Comparison of ENCODE assay signal across 19 mouse cellular contexts in genomic region chr2:26593211-26594021, GRCm38 (mm10). TPM values are rescaled to one million over a fixed set of nuclear protein-coding genes. Genes with fewer than 3 reads are reported as not detected.
A peak's percentile ranks its signal among the peaks of the same experiment; 100 is the strongest.
DNase-seq lines count a peak whose midpoint lies in the region; ATAC-seq and TF ChIP-seq lines count a peak whose summit lies in the region.
"Had no signal": no experiment of that assay in that cellular context is flagged by ENCODE, and none has a peak within 500 bp of the region (broad histone marks: within the 10 kb centered on the region; RNA-seq: fewer than 3 reads in every experiment).

No protein-coding gene starts in this region.

- DNase-seq in heart, postnatal 14 days: no peak
- DNase-seq in kidney, adult 11 months: no peak
- DNase-seq in MN1 (ENCODE audit: low spot score): peak; percentile 82
- DNase-seq in liver, postnatal 0 days: no peak
- no peak for DNase-seq in spleen, adult 12 weeks (ENCODE audit: low spot score)
- DNase-seq: cerebellum, adult 9-11 months; forebrain, postnatal 0 days; right cerebral cortex, postnatal 25 days had no signal

- no peak overlapping the region for H3K4me3 ChIP-seq in heart, embryonic 16.5 days (ENCODE audit: low read length)
- no peak overlapping the region for H3K4me3 ChIP-seq in kidney, embryonic 15.5 days (replicated peaks)
- no peak overlapping the region for H3K4me3 ChIP-seq in liver, postnatal 0 days (ENCODE audit: low read depth, low read length)
- H3K4me3 ChIP-seq: midbrain, embryonic 13.5 days had no signal

- TF ChIP-seq CTCF in liver, postnatal 0 days (IDR thresholded peaks at IDR 0.05; ENCODE audit: low read depth): no peak

- no peak overlapping the region; the same call in 1 of the 2 replicates for H3K27ac ChIP-seq in heart, embryonic 16.5 days (ENCODE audit: low read length)
- peak overlapping the region; percentile 13; the same call in 1 of the 2 replicates for H3K27ac ChIP-seq in kidney, embryonic 15.5 days
- no peak overlapping the region for H3K27ac ChIP-seq in liver, postnatal 0 days (ENCODE audit: low read depth)
- H3K27ac ChIP-seq: hindbrain, embryonic 14.5 days; midbrain, embryonic 13.5 days had no signal

- intact Hi-C loops in heart, postnatal 14 days (cut with DNase I): no loop called here

- 67% methylated on average over 9 of the region's 9 CpGs for WGBS in heart, embryonic 16.5 days
- 54% methylated on average over 9 of the region's 9 CpGs for WGBS in kidney, embryonic 15.5 days
- 58% methylated on average over 9 of the region's 9 CpGs for WGBS in liver, postnatal 0 days (ENCODE audit: insufficient replicate concordance)

- no peak overlapping the region for H3K9ac ChIP-seq in heart, embryonic 16.5 days (ENCODE audit: low read length)
- no peak overlapping the region for H3K9ac ChIP-seq in kidney, embryonic 15.5 days
- no peak overlapping the region for H3K9ac ChIP-seq in liver, postnatal 0 days (replicated peaks)
- H3K9ac ChIP-seq: forebrain, postnatal 0 days; hindbrain, embryonic 14.5 days; midbrain, embryonic 13.5 days had no signal

- peaks cover 8% of the 10 kb centered on the region for H3K4me1 ChIP-seq in heart, embryonic 16.5 days (ENCODE audit: control insufficient read depth, insufficient read depth, low read length)
- peaks cover 34% of the 10 kb centered on the region for H3K4me1 ChIP-seq in kidney, embryonic 15.5 days
- peaks cover 32% of the 10 kb centered on the region for H3K4me1 ChIP-seq in liver, postnatal 0 days (ENCODE audit: insufficient read depth)
- H3K4me1 ChIP-seq: midbrain, embryonic 13.5 days had no signal

- TF ChIP-seq EP300 in liver, postnatal 0 days (IDR thresholded peaks at IDR 0.05; ENCODE audit: low read depth): no peak

- H3K36me3 ChIP-seq in heart, embryonic 16.5 days (ENCODE audit: control insufficient read depth, insufficient read depth): peaks cover 16% of the 10 kb centered on the region
- peaks cover 53% of the 10 kb centered on the region for H3K36me3 ChIP-seq in kidney, embryonic 15.5 days
- H3K36me3 ChIP-seq in liver, postnatal 0 days (replicated peaks; ENCODE audit: insufficient read depth, low read length): peaks cover 34% of the 10 kb centered on the region
- H3K36me3 ChIP-seq: midbrain, embryonic 13.5 days had no signal

- peak; percentile 1; the same call in 1 of the 2 replicates for ATAC-seq in heart, embryonic 16.5 days (replicated peaks; ENCODE audit: extremely low read depth, insufficient read depth, low FRiP score)
- ATAC-seq in kidney, embryonic 15.5 days (replicated peaks; ENCODE audit: low FRiP score): peak; percentile 3; the same call in 1 of the 2 replicates
- 0 out of 2 replicates have a peak, but pooled peaks have one; percentile 1 for ATAC-seq in liver, postnatal 0 days
- no peak for ATAC-seq in erythroblast, adult 5-6 weeks (replicated peaks; ENCODE audit: low FRiP score, poor library complexity, severe bottlenecking)
- ATAC-seq: forebrain, postnatal 0 days; midbrain, embryonic 13.5 days had no signal

- no peaks in the 10 kb centered on the region for H3K9me3 ChIP-seq in heart, embryonic 16.5 days (replicated peaks; ENCODE audit: control insufficient read depth, low read length)
- H3K9me3 ChIP-seq in kidney, embryonic 15.5 days (replicated peaks): no peaks in the 10 kb centered on the region
- no peaks in the 10 kb centered on the region for H3K9me3 ChIP-seq in liver, postnatal 0 days (ENCODE audit: low read length)
- H3K9me3 ChIP-seq: midbrain, embryonic 13.5 days had no signal

- no peaks in the 10 kb centered on the region for H3K27me3 ChIP-seq in heart, embryonic 16.5 days (ENCODE audit: control insufficient read depth, insufficient read depth, low read length)
- H3K27me3 ChIP-seq in kidney, embryonic 15.5 days: no peaks in the 10 kb centered on the region
- H3K27me3 ChIP-seq in liver, postnatal 0 days (ENCODE audit: insufficient read depth, low read length): no peaks in the 10 kb centered on the region
- H3K27me3 ChIP-seq: midbrain, embryonic 13.5 days had no signal

- H3K4me2 ChIP-seq in heart, embryonic 16.5 days (ENCODE audit: low read depth, low read length): no peak overlapping the region
- H3K4me2 ChIP-seq in kidney, embryonic 15.5 days: no peak overlapping the region
- H3K4me2 ChIP-seq in liver, postnatal 0 days (ENCODE audit: low read depth, low read length): no peak overlapping the region
- H3K4me2 ChIP-seq: hindbrain, embryonic 14.5 days; midbrain, embryonic 13.5 days had no signal

RNA-seq across cellular contexts. Expression of gene Gm20532, which starts 7.0 kb away (rescaled TPM):
- not detected in 2 replicates for polyA plus RNA-seq in heart, embryonic 16.5 days (2015; fragmentation: Nextera tagmentation; extraction: Ambion mirVana)
- total RNA-seq in heart, postnatal 14 days (2021): not detected
- polyA plus RNA-seq in kidney, embryonic 15.5 days (2015; fragmentation: Nextera tagmentation; extraction: Ambion mirVana): not detected in 2 replicates
- polyA plus RNA-seq in liver, postnatal 0 days (2015; fragmentation: Nextera tagmentation; extraction: Ambion mirVana): not detected in 2 replicates
- not detected in 2 replicates for total RNA-seq in erythroblast, adult 5-6 weeks (2015; ENCODE audit: low replicate concordance)
- total RNA-seq in erythroblast, adult 5-6 weeks (2017; ENCODE audit: low replicate concordance): not detected in 2 replicates
- total RNA-seq: forebrain, postnatal 0 days; gastrocnemius, postnatal 14 days; layer of hippocampus, postnatal 25 days; left cerebral cortex, postnatal 36 days had no signal
- polyA plus RNA-seq: brain, embryonic 14.5 days; forebrain, postnatal 0 days; hindbrain, embryonic 14.5 days; liver, embryonic 16.5 days; midbrain, embryonic 13.5 days; thymus, postnatal 0 days had no signal

RNA-seq across cellular contexts. Expression of gene Agpat2, which starts 10.8 kb away (rescaled TPM):
- 25.9 and 28.5 TPM in 2 replicates for polyA plus RNA-seq in heart, embryonic 16.5 days (2015; fragmentation: Nextera tagmentation; extraction: Ambion mirVana)
- 10 to 100 TPM; 47.8 to 51.8 TPM for total RNA-seq in heart, postnatal 14 days (2021)
- 41.7 and 47.7 TPM in 2 replicates for polyA plus RNA-seq in kidney, embryonic 15.5 days (2015; fragmentation: Nextera tagmentation; extraction: Ambion mirVana)
- polyA plus RNA-seq in liver, postnatal 0 days (2015; fragmentation: Nextera tagmentation; extraction: Ambion mirVana): 215 and 221 TPM in 2 replicates
- total RNA-seq in erythroblast, adult 5-6 weeks (2015; ENCODE audit: low replicate concordance): 17.1 and 32.7 TPM in 2 replicates
- total RNA-seq in erythroblast, adult 5-6 weeks (2017; ENCODE audit: low replicate concordance): 23.0 and 24.4 TPM in 2 replicates

RNA-seq across cellular contexts. Expression of gene Egfl7, which starts 13.6 kb away (rescaled TPM):
- 188 and 216 TPM in 2 replicates for polyA plus RNA-seq in heart, embryonic 16.5 days (2015; fragmentation: Nextera tagmentation; extraction: Ambion mirVana)
- total RNA-seq in heart, postnatal 14 days (2021): 100 to 1,000 TPM; 224 to 237 TPM
- 218 and 219 TPM in 2 replicates for polyA plus RNA-seq in kidney, embryonic 15.5 days (2015; fragmentation: Nextera tagmentation; extraction: Ambion mirVana)
- polyA plus RNA-seq in liver, postnatal 0 days (2015; fragmentation: Nextera tagmentation; extraction: Ambion mirVana): 49.6 and 53.0 TPM in 2 replicates
- total RNA-seq in erythroblast, adult 5-6 weeks (2015; ENCODE audit: low replicate concordance): 7.5 TPM in 1 of 2 replicates, not detected in the other
- total RNA-seq in erythroblast, adult 5-6 weeks (2017; ENCODE audit: low replicate concordance): 4.9 and 8.2 TPM in 2 replicates

RNA-seq across cellular contexts. Expression of gene Fam69b, which starts 34.8 kb away (rescaled TPM):
- 12.5 and 15.8 TPM in 2 replicates for polyA plus RNA-seq in heart, embryonic 16.5 days (2015; fragmentation: Nextera tagmentation; extraction: Ambion mirVana)
- total RNA-seq in heart, postnatal 14 days (2021): 10 to 100 TPM; 15.4 to 17.0 TPM
- polyA plus RNA-seq in kidney, embryonic 15.5 days (2015; fragmentation: Nextera tagmentation; extraction: Ambion mirVana): 32.9 and 33.1 TPM in 2 replicates
- polyA plus RNA-seq in liver, postnatal 0 days (2015; fragmentation: Nextera tagmentation; extraction: Ambion mirVana): 0.48 and 0.56 TPM in 2 replicates
- not detected in 2 replicates for total RNA-seq in erythroblast, adult 5-6 weeks (2015; ENCODE audit: low replicate concordance)
- 0.34 TPM in 1 of 2 replicates, not detected in the other for total RNA-seq in erythroblast, adult 5-6 weeks (2017; ENCODE audit: low replicate concordance)
